ENCODE assay signal across 13 mouse cellular contexts in the genomic region with DNA sequence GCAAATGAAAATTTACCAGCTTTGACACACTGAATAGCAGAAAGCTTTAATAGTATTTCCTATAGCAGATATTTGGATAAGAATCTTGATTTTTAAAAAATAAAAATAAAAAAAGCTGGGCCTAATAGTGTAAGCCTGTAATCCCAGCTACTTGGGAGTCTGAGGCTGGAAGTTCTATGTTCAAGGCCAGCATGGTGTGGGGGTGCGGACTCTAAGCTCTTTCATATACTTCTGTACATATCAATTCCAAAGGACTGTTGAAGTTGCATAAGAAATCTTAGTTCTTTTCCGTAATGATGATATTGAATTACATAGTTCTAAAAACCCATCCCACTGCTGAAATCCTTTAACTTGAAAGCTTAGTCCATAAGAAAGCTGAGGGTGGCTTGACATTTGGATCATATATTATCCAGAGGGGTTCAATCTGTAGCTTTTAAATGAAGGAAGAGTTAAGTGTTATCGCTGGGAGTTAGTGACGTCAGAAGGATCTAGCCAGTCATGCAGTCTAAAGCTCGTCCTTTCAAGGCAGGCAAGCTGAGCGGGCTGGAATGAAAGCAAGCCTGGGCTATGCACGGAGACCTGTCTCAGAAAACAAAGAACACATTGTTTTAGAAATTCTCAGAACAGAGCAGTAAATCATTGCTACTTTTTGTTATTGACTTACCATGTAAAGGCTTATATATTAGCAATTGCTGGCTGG. TPM values are rescaled to one million over a fixed set of nuclear protein-coding genes. Genes with fewer than 3 reads are reported as not detected.
A peak's percentile ranks its signal among the peaks of the same experiment; 100 is the strongest.
DNase-seq lines count a peak whose midpoint lies in the region; ATAC-seq lines count a peak whose summit lies in the region.
"Had no signal": no experiment of that assay in that cellular context is flagged by ENCODE, and none has a peak within 500 bp of the region (broad histone marks: within the 10 kb centered on the region; RNA-seq: fewer than 3 reads in every experiment).

No protein-coding gene starts in this region.

- H3K27ac ChIP-seq in embryonic facial prominence, embryonic 14.5 days (replicated peaks; ENCODE audit: low read depth, low read length) = 0 out of 2 replicates have a peak overlapping the region, but pooled peaks have one; percentile 39
- no peak overlapping the region for H3K27ac ChIP-seq in kidney, embryonic 15.5 days
- no peak overlapping the region for H3K27ac ChIP-seq in stomach, embryonic 15.5 days

- H3K4me2 ChIP-seq in embryonic facial prominence, embryonic 14.5 days (ENCODE audit: low read depth, low read length) = no peak overlapping the region
- H3K4me2 ChIP-seq in kidney, embryonic 15.5 days = no peak overlapping the region
- no peak overlapping the region for H3K4me2 ChIP-seq in stomach, embryonic 15.5 days

- no peaks in the 10 kb centered on the region for H3K9me3 ChIP-seq in embryonic facial prominence, embryonic 14.5 days (ENCODE audit: control insufficient read depth, low read length)
- H3K9me3 ChIP-seq in kidney, embryonic 15.5 days (replicated peaks) = no peaks in the 10 kb centered on the region
- H3K9me3 ChIP-seq in stomach, embryonic 15.5 days = no peaks in the 10 kb centered on the region

- no peak overlapping the region for H3K9ac ChIP-seq in embryonic facial prominence, embryonic 14.5 days (ENCODE audit: low read depth, low read length)
- no peak overlapping the region for H3K9ac ChIP-seq in kidney, embryonic 15.5 days
- no peak overlapping the region for H3K9ac ChIP-seq in stomach, embryonic 15.5 days

- no peaks in the 10 kb centered on the region for H3K27me3 ChIP-seq in embryonic facial prominence, embryonic 14.5 days (replicated peaks; ENCODE audit: control insufficient read depth, insufficient read depth, low read length)
- no peaks in the 10 kb centered on the region for H3K27me3 ChIP-seq in kidney, embryonic 15.5 days
- H3K27me3 ChIP-seq in stomach, embryonic 15.5 days (replicated peaks) = no peaks in the 10 kb centered on the region

- H3K4me3 ChIP-seq in embryonic facial prominence, embryonic 14.5 days (ENCODE audit: low read depth, low read length) = no peak overlapping the region
- H3K4me3 ChIP-seq in kidney, embryonic 15.5 days (replicated peaks) = no peak overlapping the region
- no peak overlapping the region for H3K4me3 ChIP-seq in stomach, embryonic 15.5 days (replicated peaks)
- H3K4me3 ChIP-seq: myocyte had no signal

- WGBS in embryonic facial prominence, embryonic 14.5 days = 30% methylated on average over 7 of the region's 7 CpGs
- WGBS in kidney, embryonic 15.5 days = 34% methylated on average over 7 of the region's 7 CpGs
- WGBS in stomach, embryonic 15.5 days = 55% methylated on average over 7 of the region's 7 CpGs

- peak; percentile 39 for DNase-seq in kidney, adult 9 months
- no peak for DNase-seq in kidney, postnatal 14 days
- peak; percentile 74 for DNase-seq in embryonic facial prominence, embryonic 14.5 days (ENCODE audit: low spot score)
- DNase-seq in left cerebral cortex, adult 18-20 months (ENCODE audit: low spot score in 2 of 2) = no peak
- no peak for DNase-seq in testis, postnatal 10 days (ENCODE audit: low spot score)
- no peak for DNase-seq in frontal cortex, postnatal 10 days (ENCODE audit: low spot score in 2 of 2)
- DNase-seq: cerebellum, adult 9-11 months had no signal

- peaks cover 63% of the 10 kb centered on the region for H3K36me3 ChIP-seq in embryonic facial prominence, embryonic 14.5 days (ENCODE audit: control insufficient read depth, insufficient read depth, low read length)
- peaks cover 26% of the 10 kb centered on the region for H3K36me3 ChIP-seq in kidney, embryonic 15.5 days
- H3K36me3 ChIP-seq in stomach, embryonic 15.5 days = no peaks in the 10 kb centered on the region

- peaks cover 4% of the 10 kb centered on the region for H3K4me1 ChIP-seq in embryonic facial prominence, embryonic 14.5 days (ENCODE audit: control insufficient read depth, insufficient read depth, low read length)
- H3K4me1 ChIP-seq in kidney, embryonic 15.5 days = peaks cover 11% of the 10 kb centered on the region; the same call in 1 of the 2 replicates
- no peaks in the 10 kb centered on the region for H3K4me1 ChIP-seq in stomach, embryonic 15.5 days

- ATAC-seq in embryonic facial prominence, embryonic 14.5 days (ENCODE audit: low read depth) = 0 out of 2 replicates have a peak, but pooled peaks have one; percentile 66
- peak; percentile 76 for ATAC-seq in kidney, embryonic 15.5 days (replicated peaks; ENCODE audit: low FRiP score)
- peak; percentile 56; the same call in 1 of the 2 replicates for ATAC-seq in stomach, embryonic 15.5 days (ENCODE audit: insufficient read depth, low FRiP score, low read depth)

RNA-seq across cellular contexts. Expression of gene Gm1113, which starts 24.9 kb away (rescaled TPM):
- polyA plus RNA-seq in embryonic facial prominence, embryonic 14.5 days (2014; fragmentation: Nextera tagmentation; extraction: Ambion mirVana) = not detected in 2 replicates
- polyA plus RNA-seq in kidney, embryonic 15.5 days (2015; fragmentation: Nextera tagmentation; extraction: Ambion mirVana) = not detected in 2 replicates
- not detected in 2 replicates for polyA plus RNA-seq in stomach, embryonic 15.5 days (2015; fragmentation: Nextera tagmentation; extraction: Ambion mirVana)
- total RNA-seq in left cerebral cortex, adult 18-20 months (2021) = not detected
- total RNA-seq: liver, adult 2 months had no signal
- polyA plus RNA-seq: frontal cortex, adult 2 months; heart, embryonic 16.5 days; liver, adult 2 months; myocyte had no signal

Comparison
In these comparisons a context has a peak if more than half of its experiments do, and no peak if none do; other contexts are left out.
1. DNase-seq: peak in kidney, adult 9 months (single experiment) and embryonic facial prominence, embryonic 14.5 days (single experiment); none in kidney, postnatal 14 days (single experiment), left cerebral cortex, adult 18-20 months (0 of 2), testis, postnatal 10 days (single experiment) and frontal cortex, postnatal 10 days (0 of 2).
2. Peak in every context shown above with its lines, with median percentiles within 50 percentile points of each other: ATAC-seq.